Mouse (Mus musculus): ENCODE measurements at regions not wholly inside any gene's neighbourhood (a gene's known extent, or its start where the extent isn't known, plus 50 kb on each side); places are given as distances from the start of the nearest gene placed in this dataset.

DNA sequence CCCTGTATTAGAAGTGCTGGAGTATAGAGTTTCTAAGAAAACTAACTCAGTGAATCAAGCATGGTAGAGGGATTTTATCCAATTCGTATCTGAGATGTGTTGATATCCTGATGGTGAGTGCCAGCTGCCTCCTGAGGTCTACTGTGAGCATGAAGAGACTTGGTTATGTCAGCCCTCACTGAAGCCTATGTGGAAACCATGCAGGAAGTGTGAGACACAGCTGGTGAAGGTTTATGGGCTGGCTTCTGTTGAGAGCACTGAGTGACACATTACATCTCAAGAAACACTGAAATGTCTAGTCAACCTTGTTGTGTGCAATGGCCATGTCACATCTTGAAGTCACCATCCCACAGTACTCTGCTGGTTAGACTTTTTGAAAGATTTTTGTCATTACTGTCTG lies 104.6 kb downstream of the Psmg1 start:
- ATAC-seq, result no peak

DNA sequence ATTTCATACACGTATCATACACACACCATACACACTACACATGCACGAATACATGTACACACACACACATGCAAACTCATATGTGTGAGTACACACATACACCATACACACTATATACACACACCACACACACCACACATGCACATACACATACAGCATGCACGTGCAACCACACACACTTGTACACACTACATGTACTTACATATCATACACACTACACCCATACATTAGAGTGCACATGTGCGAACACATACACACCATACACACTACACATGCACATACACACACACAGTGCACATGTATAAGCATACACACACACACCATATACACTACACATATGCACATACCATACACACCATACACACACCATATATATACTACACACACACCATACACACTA lies 117.5 kb downstream of the Psmg1 start:
- ATAC-seq, result no peak

DNA sequence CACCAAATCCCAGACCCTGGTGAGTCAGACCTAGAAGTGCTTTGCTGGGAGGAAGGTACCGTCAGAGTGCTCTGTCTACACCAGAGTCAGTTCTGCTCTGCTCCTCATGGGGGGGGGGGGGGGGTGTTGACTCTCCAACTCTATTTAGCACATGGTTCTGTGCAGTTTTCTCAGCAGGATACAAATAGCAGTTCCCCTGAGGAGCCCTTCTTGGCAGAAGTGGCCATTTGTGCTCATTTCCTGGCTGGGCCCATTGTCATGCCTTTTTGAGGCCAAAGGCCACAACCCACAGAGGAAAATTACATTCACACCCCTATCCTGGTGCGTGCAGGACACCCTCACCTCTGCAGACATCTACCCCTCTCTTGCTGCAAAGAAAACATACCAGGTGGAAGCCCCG lies 118.3 kb downstream of the Psmg1 start:
- no peak for ATAC-seq

DNA sequence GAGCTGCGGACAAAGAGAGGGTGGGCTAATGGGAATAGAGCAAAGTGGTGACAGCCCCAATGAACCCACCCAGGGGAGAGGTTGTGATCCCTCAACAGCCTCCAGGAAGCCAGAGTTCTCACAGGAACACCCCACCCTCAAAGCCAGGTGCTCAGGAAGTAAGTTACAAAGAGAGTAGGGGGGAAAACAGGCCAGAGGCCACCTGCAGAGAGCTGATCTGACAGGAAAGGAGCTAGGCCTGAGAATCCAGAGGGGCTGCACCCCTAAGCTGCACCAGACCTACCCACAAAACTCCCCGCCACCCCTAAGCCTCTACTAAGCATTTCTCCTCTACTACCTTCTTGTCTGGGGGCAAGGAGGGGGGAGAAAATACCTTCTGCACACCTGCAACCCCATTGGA lies 120.5 kb downstream of the Psmg1 start:
- ATAC-seq, result no peak

DNA sequence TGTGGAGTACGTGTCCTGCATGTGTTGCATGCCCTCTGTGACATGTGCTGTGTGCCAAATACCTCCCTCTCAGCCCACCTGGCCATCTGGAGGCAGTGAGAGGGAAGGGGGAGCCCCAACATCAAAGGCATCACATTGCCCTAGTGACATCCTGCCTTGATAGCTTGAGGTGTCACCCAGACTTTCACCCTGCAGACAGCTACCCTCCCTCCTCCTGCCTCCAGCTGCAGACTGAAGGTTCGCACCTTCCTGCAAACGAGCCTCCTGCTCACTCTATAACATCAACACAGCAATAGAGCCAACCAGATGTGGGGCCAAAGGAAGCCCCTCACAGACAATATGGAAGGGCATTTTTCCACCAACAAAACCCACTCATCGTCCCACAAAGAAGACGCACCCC lies 121.3 kb downstream of the Psmg1 start:
- peak; percentile 99 for ATAC-seq

DNA sequence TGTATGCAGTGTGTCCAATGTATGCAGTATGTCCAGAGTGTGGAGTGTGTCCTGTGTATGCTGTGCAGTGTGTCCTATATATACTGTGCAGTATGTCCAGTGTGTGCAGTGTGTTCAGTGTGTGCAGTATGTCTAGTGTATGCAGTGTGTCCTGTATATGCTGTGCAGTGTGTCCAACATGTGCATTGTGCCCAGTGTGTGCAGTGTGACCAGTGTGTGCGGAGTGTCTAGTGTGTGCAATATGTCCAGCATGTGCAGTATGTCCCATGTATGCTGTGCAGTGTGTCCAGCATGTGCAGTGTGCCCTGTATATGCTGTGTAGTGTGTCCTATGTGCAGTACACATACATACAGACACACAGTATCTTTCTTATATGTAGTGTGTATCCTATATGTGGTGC lies 121.9 kb downstream of the Psmg1 start:
- ATAC-seq, result no peak

DNA sequence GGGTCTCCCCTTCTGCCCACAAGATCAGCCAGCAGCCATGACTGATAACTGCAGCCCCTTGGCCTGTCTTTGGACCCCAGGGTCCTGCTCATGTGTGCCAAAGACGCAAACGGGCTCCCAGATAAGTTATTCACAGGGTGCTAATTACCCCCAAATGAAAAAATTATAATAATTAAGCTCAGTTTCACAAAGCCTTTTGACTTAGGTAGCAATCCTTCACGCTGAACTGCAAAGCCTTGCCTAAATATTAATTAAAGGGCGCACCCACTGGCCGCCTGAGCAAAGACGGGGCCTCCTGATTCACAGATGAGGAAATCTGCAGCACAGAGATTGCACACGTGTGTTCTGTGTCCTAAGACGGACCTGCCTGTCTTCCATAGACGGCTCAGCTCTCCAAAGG lies 123.2 kb downstream of the Psmg1 start:
- ATAC-seq, result no peak

DNA sequence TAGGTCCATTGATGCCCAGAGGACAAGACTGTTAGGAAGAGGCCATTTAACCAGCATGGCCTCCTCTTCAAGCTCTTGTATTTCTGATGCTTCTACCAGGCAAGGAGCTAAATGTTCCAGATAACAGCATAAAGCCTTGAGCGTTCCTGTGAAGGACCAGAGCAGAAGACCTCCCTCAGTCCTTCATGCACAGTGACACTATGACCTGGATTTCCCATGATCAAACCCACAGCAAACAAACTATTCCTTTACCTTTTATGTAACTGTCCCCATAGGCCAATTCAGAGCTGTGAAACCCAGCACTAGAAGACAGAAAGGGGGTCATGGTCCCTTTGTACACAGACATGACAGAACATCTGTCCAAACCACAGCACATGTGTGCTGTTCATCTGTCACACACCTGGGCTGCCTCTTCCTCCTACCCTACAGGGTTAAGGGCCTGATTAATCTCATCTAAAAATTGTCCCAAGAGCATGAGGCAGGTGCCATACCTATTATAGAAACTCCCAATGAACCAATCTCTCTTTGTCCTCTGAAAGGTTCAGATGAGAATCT lies 123.8 kb downstream of the Psmg1 start:
- ATAC-seq, result no peak

DNA sequence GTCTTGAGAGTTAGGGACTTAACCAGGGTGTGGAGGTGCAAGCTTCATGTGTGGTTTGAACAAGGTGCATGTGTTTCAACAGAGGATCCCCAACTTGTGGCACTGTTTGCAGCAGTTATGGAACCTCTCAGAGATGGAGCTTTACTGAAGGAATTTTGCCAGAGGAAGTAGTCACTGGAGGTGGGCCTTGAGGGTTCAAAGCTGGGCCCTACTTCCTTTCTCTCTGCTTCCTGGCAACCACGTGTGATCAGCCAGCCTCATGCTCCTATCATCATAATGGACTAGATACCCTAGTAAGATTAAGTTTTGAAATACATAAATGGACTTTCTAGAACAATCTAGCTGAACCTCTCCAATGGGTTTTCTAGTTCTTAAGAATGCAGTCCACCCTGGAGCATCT lies 125.2 kb downstream of the Psmg1 start:
- ATAC-seq, result no peak

DNA sequence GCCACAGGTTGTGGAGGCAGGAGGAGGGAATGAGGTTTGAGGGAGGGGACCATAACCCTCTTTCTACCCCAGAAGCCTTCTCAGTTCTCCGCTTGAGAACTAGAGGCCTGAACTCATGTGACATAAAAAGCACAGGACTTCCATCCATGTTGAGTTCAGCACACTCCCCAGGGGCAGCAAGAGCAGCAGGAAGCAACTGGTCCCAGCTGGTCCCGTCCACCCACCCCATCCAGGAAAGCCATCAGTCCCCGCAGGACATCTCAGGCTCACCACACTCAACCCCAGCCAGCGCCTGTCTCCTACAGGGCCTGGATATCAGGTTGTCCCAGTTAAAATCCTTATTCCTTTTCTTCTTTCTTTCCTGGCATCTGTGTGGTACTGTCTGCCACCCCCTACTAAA lies 126.1 kb downstream of the Psmg1 start:
- no peak for ATAC-seq

DNA sequence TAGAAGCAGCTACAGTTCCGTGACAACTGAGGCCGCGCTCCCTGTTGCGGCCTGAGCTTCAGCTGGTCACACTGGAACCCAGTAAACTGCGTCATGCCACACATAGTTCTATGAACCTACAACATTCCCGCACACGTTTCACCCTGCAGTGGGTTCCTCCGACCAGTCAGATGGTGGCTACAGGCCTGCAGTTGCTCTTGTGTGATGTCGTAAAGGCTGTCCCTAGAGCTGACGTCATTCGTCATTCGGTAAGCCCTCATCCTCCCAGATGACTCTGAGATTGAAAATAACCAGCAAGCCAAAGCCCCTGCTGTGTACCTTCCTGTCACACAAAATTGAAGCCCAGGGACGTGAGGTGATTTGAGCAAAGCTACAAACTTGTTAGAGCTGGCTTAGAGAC lies 126.7 kb downstream of the Psmg1 start:
- no peak for ATAC-seq

DNA sequence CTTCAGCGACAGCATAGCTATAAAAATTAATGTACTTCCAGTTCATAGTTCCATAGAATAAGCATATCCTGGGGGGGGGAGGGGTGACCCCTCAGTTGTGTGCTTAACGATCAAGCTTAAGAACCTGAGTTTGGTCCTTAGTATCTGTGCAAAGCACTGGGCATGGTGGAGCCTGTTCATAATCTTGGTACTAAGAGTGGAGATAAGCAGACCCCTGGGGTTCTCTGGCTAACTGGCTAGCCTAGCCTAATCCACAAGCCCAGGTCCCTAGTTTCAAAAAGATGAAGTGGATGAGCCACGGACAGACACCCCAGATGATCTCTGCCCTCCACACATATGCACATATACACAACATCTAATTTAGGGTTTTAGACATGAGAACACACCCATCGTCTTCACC lies 127.2 kb downstream of the Psmg1 start:
- ATAC-seq, result no peak

DNA sequence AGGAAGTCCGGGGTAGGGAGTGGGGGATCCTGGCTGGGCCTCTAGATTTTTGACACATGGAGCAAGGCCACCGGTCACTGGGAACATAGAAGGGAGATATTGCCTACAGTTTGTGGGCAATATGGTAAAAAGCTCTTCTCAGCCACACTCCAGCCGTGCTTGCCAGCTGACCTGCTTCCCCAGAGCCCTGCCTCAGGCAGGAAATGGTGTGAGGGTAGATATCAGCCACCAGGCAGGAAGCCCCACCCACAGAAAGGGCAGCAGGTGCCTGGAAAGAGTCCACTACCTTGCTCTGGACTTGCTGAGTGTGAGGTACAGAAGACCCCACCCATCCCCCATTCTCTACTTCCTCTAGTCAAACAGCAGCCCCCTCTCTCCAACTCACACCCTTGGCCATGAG lies 128.1 kb downstream of the Psmg1 start:
- ATAC-seq, result no peak

DNA sequence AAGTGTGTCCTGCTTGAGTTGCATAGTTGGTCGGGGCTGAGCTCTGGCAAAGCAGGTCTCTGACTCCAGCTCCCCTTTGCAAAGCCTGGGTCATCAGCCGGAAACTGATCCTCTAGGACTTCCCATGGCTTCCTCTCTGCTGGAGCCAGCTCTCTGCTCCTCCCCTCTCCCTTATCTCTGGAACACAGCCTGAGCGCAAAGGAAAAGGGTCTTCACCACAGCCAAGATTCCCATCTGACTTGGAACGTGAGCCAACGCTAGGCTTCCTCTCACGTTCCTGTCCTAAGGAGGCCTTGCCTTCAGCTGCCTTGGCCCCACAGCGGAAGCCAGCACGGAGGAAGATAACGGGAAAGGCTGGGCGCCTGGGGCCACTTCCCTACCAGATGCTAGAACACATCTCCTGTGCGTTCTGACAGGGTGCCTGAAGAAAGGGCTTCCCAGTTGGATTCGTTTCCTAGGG lies 129.5 kb downstream of the Psmg1 start:
- ATAC-seq, result no peak

DNA sequence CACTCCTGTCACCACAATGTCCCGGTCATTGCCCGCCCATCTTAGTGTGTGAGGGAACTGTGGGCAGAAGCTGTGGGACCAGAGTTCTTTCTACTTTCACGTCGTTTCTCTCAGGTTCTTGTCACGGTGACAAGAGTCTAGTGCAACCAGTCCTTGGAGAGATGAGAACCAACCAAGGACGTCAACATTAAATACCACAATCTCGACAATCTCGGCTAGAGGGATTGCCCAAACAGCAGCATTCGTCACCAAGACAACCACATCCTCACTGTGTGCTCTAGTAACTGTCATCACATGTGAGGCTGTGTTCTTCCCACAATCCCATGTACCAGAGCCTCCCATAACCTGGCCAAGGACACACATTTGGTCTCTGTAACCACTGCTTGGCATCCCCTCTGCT lies 129.9 kb downstream of the Psmg1 start:
- peak; percentile 82 for ATAC-seq

DNA sequence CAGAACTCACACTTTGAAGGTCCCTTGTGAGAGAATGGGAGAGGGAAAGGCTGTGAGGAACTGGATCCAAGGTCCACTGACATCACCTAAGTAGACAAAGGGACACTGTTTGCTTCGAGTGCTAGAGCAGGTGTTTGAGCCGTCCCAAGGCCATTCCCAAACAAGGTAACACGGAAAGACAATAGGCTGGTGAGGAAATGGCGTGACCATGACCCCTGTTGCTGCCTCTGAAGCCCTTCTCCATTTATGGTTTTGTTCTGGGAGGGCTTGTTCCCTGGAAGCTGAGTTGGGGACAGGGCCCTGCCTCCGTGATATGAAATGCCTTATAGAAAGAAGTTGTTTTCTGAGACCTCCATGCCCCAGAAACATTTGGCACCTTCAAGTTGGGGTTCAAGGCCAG lies 130.6 kb downstream of the Psmg1 start:
- no peak for ATAC-seq

DNA sequence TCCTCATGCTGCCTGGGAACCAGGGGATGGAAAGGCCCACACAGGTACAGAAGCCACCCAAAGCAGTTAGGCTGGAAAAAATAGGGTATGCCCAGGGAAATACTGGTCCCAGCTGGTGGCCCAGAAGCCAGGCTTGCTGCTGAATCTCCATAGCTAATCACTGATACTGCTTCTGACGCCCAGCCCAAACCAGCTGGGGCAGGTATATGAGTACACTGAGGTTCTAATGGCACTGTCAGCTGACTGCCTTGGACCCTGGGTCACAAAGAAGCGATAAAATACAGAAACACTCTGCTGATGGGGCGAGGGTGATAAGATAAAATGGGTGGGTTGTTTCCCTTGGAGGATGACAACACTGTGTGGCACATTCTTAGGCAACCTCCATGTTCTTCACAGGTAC lies 133.4 kb downstream of the Psmg1 start:
- ATAC-seq, result no peak

DNA sequence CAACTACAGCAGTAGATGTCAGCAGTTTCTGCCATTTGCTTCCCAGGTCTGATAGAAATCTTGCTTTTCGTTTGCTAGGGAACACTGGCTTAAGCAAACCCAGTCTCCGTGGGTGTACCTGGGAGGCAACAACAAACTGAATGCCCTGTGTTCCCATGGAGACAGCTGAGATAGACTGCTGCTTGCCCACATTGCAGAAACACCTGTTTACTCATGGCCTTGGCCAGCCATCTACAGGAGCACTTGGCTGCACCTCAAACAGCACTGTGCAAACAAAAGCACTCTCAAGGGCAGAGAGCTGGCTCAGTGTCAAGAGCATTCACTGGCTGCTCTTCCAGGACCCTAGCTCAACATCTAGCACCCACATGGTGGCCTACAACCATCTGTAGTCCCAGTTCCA lies 135.5 kb downstream of the Psmg1 start:
- no peak for ATAC-seq

DNA sequence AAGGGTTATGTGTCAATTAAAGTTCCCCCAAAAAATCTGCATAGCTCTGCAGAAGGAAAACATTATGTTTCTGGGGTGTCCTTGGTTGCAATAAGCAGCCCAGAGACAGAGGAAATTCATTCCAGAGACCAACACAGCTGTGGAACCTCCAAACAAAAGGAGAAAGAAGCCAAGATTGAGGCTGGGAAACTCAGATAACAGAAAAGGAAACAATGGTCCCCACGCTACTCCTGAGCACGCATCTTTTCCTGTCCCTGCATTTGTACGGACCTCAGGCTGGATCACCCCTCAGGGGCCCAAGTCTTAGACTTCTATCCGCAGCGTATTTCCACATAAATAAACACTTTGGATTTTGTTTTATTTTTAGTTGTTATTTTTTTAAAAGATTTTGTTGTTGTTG lies 138.9 kb downstream of the Psmg1 start:
- ATAC-seq, result no peak

DNA sequence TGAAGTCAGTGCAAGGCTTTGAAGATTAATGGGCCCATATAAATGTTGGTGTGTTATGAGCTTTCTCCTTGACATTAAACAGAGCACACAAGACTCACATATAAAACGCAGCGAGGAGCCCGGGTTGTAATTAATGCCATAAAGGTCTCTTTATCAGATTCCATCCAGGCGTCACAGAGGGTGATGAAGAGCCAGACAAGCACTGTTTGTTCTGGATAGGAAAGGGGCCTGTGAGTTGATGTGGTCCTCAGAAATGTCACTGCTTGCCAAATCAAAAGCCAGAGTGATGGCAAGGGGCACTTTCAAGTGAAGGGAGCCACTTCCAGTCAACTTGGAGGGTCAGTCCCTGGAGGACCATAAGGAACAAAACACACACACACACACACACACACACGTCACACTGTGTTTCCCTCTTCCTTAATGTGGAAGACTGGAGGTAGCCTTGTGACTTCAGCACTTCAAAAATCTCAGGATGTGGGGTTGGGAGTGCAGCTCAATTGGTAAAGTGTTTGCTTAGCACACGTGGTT lies 142.1 kb downstream of the Psmg1 start:
- no peak for ATAC-seq

DNA sequence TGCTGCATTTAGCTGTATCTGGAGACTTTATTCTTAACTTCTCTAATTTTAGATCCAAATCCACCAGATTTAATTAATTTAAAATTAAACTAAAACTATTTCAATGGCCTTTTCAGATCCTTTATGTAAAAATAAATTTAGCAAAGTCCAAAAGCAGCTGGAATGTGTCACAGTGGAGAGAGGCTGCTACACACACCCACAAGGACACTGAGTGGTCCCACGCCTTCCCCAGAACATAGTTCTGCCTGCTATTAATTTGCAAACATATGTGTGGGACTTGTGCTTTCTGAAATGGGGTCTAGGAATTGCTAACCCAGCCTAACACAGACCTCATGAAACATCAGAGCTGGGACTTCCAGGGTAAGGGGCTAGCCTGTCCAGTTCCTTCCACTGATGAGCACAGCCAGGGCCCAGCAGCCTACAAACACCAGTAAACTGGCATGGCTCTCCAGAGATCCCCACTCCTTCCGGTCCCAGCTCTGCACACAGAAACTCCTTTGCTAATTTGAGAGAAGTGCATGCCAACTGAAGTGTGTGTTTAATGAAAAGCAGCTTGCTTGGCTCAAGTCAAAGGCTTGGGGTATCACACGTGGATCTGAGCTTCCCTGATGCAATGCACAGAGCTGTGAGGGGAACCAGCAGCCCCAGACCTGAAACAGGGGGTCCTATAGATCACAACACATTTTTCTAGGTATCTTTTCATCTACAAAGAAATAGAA lies 142.8 kb downstream of the Psmg1 start:
- no peak for ATAC-seq

DNA sequence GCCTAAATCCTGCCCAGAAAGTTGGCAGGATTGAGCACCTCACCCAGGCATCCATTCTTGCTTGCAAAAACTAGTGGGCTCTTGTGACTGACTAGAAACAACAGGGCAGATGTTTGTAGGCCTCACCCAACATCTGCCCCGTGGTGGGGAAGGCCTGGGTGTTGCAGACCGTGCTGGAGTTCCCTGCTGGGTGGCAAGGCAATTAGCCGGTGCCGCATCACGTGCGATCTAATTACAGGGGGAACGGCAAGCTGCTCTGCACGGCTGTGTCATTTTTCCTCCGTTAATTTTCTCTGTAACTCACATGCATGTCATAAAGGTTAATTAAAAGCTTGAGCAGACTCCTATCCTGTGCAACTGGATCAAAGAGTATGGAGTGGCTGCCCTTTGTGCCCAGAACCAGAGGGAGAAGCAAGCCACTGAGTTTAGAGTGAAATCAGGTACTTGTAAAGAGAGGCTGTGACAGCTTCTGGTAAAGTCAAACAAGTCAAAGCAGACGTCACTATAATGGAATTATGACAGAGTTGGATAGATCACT lies 143.5 kb downstream of the Ets2 start:
- no peak for ATAC-seq

DNA sequence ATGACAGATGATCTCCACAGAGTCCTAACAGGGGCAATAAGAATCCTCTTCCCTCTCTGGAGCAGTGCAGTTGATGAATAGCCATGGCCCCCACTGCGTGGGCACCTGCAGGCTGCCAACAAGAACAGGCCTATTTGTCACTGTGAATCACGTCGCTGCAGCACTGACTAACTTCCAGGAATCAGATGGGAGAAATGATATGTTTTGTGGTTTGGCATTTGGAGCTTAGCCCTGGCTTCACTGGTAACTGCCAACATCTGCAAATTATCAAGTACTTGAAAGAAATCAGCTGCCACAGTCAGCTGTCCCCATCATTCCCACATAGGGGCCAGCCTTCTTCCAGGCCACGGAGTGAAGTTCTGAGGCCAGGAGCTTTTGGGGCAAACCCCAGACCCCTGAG lies 142.8 kb downstream of the Ets2 start:
- no peak for ATAC-seq

DNA sequence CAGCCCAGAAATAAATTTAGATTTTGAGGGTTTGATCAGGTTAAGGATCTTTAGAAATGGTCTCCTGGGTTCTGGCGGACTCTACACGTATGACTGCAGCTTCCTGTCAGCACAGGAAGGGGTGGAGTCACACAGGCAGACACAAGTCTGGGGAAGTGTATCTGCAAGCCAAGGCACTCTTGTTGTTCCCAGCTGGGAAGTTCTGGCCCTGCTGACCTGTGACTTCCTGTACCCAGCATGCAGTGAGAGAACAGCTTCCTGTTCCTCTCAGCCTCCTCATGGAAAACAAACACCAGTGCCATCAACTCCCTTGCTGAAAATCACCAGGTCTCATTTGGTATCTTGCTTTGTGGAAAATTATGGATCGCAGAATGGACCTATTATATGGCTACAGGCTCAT lies 140.9 kb downstream of the Ets2 start:
- no peak for ATAC-seq

Measured in inflammation-experienced regulatory T-cells, adult 6 months (primary cell).